Mouse (Mus musculus): Measurements from ENCODE around the gene Cul4a. TPM values are rescaled to one million over a fixed set of nuclear protein-coding genes. Genes with fewer than 3 reads are reported as not detected.

Gene Cul4a
- total and polyA plus RNA-seq, 3 experiments: 15.6 to 27.0 (median 23.9) TPM

- DNase-seq (ENCODE audit: extremely low read depth): no peak
- in situ Hi-C loops (cut with MboI; ENCODE audit: low pct_ligation_motif_present, low pct_unique_long_range_greater_than_20kb, low sequenced_read_pairs): no loop called here
- no peaks in the 10 kb centered on the region for H3K9me3 ChIP-seq (replicated peaks; ENCODE audit: low read length)
- H3K4me1 ChIP-seq (ENCODE audit: control insufficient read depth in 1 of 2, insufficient read depth in 2 of 2): no peaks in the 10 kb centered on the region
- peaks cover 76 to 94% of the 10 kb centered on the region in 2 experiments for H3K36me3 ChIP-seq (replicated peaks in 1 of 2; ENCODE audit: control insufficient read depth in 1 of 2, insufficient read depth in 1 of 2, low read length in 1 of 2)
- no peaks in the 10 kb centered on the region for H3K79me2 ChIP-seq (replicated peaks; ENCODE audit: control insufficient read depth, extremely low read depth, insufficient read depth, poor library complexity, severe bottlenecking)
- H3K9ac ChIP-seq (ENCODE audit: insufficient read depth, low read depth): no peak overlapping the region
- no peak overlapping the region for H3K4me2 ChIP-seq (ENCODE audit: insufficient read depth, low read depth, poor library complexity, severe bottlenecking)
- H3K27me3 ChIP-seq (replicated peaks): no peaks in the 10 kb centered on the region
- dilution Hi-C loops (cut with MboI; ENCODE audit: extremely low pct_ligation_motif_present, extremely low pct_unique_long_range_greater_than_20kb, low sequenced_read_pairs): no loop called here
- TF ChIP-seq HCFC1 (IDR thresholded peaks at IDR 0.05; ENCODE audit: low read depth, low read length) (no peak), CHD2 (IDR thresholded peaks at IDR 0.05; ENCODE audit: low read length) (no peak), TBP (conservative IDR thresholded peaks at IDR 0.05; ENCODE audit: low read depth, low read length) (no peak), UBTF (IDR thresholded peaks at IDR 0.05; ENCODE audit: low read depth, low read length) (no peak), USF1 (IDR thresholded peaks at IDR 0.05; ENCODE audit: low read depth, low read length) (no peak), USF2 (conservative IDR thresholded peaks at IDR 0.05; ENCODE audit: low read depth, low read length) (no peak), SIN3A (IDR thresholded peaks at IDR 0.05; ENCODE audit: low read length) (no peak), MXI1 (IDR thresholded peaks at IDR 0.05; ENCODE audit: low read depth, low read length) (no peak), JUND (conservative IDR thresholded peaks at IDR 0.05; ENCODE audit: low read depth, low read length) (no peak), SMC3 (IDR thresholded peaks at IDR 0.05; ENCODE audit: low read depth, low read length) (no peak)
- H3K27ac ChIP-seq (ENCODE audit: insufficient read depth, low read depth): no peak overlapping the region
- H3K4me3 ChIP-seq (replicated peaks in 1 of 3; ENCODE audit: low read depth in 2 of 3, low read length in 2 of 3, poor library complexity in 1 of 3): no peak overlapping the region
Measured at GRCm38 (mm10) chr8:13141681-13142080, 36.3 kb downstream of the Cul4a start.

GRCm38 (mm10) chr8:13148476-13148875 is 43.1 kb downstream of the Cul4a start:
- in situ Hi-C loops (cut with MboI; ENCODE audit: low pct_ligation_motif_present, low pct_unique_long_range_greater_than_20kb, low sequenced_read_pairs) (no loop called here), dilution Hi-C loops (cut with MboI; ENCODE audit: extremely low pct_ligation_motif_present, extremely low pct_unique_long_range_greater_than_20kb, low sequenced_read_pairs) (no loop called here)
- H3K27me3 ChIP-seq (replicated peaks): no peaks in the 10 kb centered on the region
- H3K9me3 ChIP-seq (replicated peaks; ENCODE audit: low read length): no peaks in the 10 kb centered on the region
- H3K4me2 ChIP-seq (ENCODE audit: insufficient read depth, low read depth, poor library complexity, severe bottlenecking): no peak overlapping the region
- H3K79me2 ChIP-seq (replicated peaks; ENCODE audit: control insufficient read depth, extremely low read depth, insufficient read depth, poor library complexity, severe bottlenecking): no peaks in the 10 kb centered on the region
- peaks cover 32 to 44% of the 10 kb centered on the region in 2 experiments for H3K36me3 ChIP-seq (replicated peaks in 1 of 2; ENCODE audit: control insufficient read depth in 1 of 2, insufficient read depth in 1 of 2, low read length in 1 of 2)
- H3K27ac ChIP-seq (ENCODE audit: insufficient read depth, low read depth): no peak overlapping the region
- H3K4me1 ChIP-seq (ENCODE audit: control insufficient read depth in 1 of 2, insufficient read depth in 2 of 2): no peaks in the 10 kb centered on the region
- DNase-seq (ENCODE audit: extremely low read depth): no peak
- TF ChIP-seq RCOR1 (conservative IDR thresholded peaks at IDR 0.05; ENCODE audit: low read depth, low read length) (no peak), USF1 (IDR thresholded peaks at IDR 0.05; ENCODE audit: low read depth, low read length) (no peak), SMC3 (IDR thresholded peaks at IDR 0.05; ENCODE audit: low read depth, low read length) (no peak), CHD2 (IDR thresholded peaks at IDR 0.05; ENCODE audit: low read length) (no peak), PAX5 (IDR thresholded peaks at IDR 0.05; ENCODE audit: low read length) (no peak), EP300 (IDR thresholded peaks at IDR 0.05; ENCODE audit: low read length) (no peak), POLR2A (IDR thresholded peaks at IDR 0.05; ENCODE audit: low read depth, low read length) (no peak), ZC3H11A (IDR thresholded peaks at IDR 0.05; ENCODE audit: low read depth, low read length) (no peak), IRF4 (IDR thresholded peaks at IDR 0.05; ENCODE audit: low read depth, low read length) (no peak), MXI1 (IDR thresholded peaks at IDR 0.05; ENCODE audit: low read depth, low read length) (no peak), CHD1 (IDR thresholded peaks at IDR 0.05; ENCODE audit: low read depth, low read length) (no peak)
- H3K4me3 ChIP-seq (replicated peaks in 1 of 3; ENCODE audit: low read depth in 2 of 3, low read length in 2 of 3, poor library complexity in 1 of 3): no peak overlapping the region
- no peak overlapping the region for H3K9ac ChIP-seq (ENCODE audit: insufficient read depth, low read depth)

All from CH12.LX (cell line).